Mouse (Mus musculus) fat pad, adult 2 months (tissue): Measurements from ENCODE around the gene 9430007A20Rik.
"Not testable (repeated sequence)": the region's sequence is repeated elsewhere in the genome, so short reads cannot be mapped to it uniquely, and the experiment has no call there.

Experiments
- DNase-seq: peaks from one replicate; pipeline ENCODE4 v3.0.0-alpha.2; 2011; ENCODE audit warnings: low read depth, low spot score; ENCODE audit errors: extremely low read depth

The 9430007A20Rik gene

DNA sequence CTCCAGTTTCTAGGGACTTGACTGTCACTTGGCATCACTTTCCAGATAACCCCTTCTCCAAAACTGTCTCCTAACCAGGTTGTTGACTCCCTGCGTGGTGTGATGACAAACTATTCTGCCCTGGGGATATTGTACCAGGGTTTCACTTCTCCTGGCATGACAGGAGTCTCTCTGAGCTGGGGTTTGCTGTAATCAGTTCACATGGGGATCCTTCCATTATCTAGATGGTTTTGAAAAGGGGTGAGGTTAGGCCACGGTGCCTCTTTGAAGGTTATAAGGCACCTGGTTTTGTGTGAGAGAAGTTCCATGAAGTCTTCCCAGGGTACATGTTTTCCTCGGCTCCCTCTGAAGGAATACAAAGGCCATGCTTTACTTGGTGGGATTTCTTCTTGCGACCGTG is at the start of gene 9430007A20Rik:
9430007A20Rik (plus strand) TSS at position 301 of the 400 bp plus-strand sequence.
- DNase-seq: no peak

DNA sequence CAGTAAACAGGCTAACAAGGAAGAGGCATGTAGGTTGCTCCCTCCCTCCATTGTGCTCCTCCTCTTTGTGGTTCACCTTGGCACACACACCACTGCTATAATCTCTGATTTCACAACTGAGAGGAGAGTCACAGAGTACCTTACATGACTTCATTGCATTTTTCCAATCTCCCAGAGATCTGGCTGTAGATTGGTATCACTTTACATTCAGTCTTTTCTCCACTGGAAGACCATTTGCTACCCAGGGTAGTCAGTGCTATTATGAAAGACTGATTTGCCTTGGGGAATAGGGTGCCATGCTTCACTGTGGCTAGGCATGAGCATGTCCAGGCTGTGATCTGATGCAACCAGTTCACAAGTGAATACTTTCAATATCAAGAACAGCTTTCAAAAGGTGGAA is 26.3 kb upstream of the 9430007A20Rik start:
- DNase-seq: peak; percentile 98

DNA sequence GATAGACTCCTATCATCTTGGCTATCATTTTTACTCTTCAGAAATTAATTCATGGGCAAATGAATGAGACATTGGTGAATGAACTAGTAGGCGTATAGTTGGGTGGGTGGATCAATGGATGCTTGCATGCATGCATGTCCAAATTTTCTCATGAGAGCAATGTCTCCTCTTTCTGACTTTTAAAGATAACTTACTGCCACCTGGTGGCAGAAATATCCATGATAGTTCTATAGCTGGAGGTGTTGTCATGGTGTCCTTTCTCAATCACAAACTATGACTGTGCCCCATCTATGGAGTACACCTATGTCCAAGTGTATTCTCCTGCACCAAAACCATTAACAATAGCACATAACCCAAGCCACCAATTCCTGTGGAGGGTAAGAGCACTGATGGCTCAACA is 13.1 kb upstream of the 9430007A20Rik start:
- no peak for DNase-seq

DNA sequence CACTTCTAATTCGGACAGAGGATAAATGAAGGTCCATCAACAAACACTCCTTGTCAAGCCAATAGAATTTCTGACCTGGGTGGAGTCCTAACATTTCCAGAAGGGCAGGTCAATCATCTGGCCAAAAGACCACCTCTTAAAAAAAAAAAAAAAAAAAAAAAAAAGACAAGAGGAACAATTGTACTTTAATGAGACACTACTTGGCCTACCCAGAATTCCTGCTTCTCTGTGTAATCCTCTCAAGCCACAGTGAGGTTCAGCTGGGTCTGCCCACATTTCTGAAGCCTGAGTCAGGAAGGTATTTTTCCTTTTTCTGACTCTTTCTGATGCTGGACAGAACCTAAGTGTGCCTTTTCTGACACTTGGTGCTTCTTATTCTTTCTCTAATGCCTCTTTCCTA is 25.1 kb downstream of the 9430007A20Rik start:
- no peak for DNase-seq

DNA sequence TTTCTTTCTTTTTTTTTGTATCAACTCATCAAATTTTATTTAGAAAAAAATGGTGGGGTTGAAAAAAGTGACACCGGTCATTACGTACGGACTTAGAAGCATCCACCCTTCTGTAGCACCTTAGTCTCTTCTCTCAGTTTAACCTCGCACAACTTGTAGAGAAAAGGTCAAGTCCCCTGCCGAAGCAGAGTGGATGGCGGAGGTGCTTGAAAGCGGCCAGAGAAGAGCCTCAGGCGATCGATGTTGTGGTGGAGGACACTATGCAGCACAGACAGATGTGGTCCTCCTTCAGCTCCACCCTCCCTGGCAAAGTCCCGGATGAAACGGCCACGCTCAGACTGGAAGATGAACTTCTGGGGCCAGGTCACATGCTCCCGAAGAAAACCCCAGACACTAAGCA is 25.7 kb downstream of the 9430007A20Rik start:
- DNase-seq: not testable (repeated sequence)

DNA sequence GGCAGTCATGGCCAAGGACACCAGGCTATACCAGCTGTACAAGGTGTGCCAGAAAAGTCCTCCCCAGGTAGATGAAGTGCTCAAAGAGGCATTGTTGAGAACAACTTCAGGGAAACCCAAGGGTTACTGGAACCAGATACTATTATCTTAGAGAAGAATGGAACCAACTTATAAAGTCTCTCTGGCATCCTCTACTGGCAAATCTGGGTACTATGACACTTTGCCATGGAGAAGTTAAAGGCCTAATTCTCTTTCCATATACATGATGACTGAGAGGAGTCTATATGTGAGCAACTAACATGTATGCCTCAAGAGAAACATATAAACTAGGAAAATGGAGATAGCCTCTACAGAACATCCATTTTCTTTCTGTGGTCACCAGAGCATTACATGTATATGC is 31.5 kb downstream of the 9430007A20Rik start:
- DNase-seq: no peak

DNA sequence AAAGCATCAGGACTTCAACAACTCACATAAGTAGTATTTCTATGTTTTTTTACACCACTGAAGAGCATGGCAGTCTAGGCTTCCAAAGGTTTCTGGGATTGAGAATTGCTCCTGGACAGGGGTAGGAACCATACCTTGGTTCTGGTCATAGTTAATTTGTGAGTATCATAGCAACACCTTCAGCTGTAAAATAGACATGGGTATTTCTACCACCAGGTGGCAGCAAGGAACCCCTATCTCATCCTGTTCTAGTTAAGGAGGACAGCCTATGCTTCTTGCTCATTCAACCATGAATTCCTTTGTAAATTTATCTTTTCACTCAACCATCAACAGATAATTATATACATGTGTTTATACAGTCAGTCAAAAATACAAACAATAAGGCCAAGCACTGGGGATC is 40.2 kb downstream of the 9430007A20Rik start:
- no peak for DNase-seq

DNA sequence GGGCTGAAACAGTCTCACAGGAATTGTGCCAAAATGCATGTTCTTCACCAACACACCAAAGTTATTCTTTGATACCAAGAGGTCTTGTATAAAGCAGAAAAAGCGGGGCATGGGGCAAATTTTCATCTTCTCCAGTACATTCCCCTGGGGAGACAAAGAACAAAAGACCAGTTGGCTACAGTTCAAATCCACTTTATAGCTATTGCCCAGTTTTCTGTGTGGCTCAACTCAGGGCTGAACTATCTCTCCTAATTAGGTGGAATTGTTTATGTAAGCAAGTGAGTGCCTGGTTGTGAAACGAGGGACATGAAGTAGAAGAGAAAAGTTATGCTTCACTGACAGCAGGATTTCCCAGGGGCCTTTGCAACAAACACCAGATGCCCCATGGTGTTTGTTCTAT is 41.6 kb downstream of the 9430007A20Rik start:
- DNase-seq: peak; percentile 55

DNA sequence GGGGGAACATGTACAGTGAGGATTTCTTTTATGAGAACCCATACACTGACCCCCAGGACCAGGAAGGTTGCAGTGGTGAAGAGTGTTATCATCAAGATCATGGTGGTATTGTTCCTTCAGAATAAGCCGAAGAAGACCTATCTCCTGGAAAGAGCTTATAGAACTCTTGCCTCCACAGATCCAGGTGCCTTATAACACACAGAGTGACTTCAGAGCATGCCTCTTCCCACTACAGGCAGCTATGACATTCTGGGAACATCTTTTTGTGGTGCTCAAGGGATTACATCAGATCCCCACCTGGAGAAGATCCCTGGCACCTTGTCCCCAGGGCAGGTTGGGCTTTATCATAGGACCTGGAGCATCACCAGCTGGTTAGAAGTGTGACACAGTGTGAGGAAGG is 45.4 kb downstream of the 9430007A20Rik start, which contains the start of gene Gm13124:
Gm13124 (minus strand) TSS at position 101 of the 400 bp plus-strand sequence.
- no peak for DNase-seq

DNA sequence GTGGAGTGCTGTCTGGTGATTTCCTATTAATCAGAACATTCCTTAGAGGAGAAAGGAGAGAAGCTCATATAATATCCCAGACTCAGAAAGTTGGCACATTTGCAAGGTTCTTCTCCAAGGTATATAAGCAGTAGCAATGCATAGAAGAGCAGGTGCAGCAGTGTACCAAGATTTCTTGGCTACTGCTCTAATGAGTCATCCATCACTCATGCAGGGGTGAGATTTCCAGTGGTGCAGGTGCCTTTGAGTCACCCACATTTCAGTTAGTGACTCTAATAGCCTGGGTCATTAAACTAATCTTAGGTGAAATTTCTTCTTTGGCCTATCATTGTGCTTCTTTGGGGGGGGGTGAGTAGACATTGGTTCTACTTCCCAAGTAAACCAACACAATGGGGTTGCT is 48.1 kb downstream of the 9430007A20Rik start:
- DNase-seq: peak; percentile 37
